Mouse (Mus musculus) hindbrain, postnatal 0 days (tissue): Measurements from ENCODE around the gene Hcrtr1. TPM values are rescaled to one million over a fixed set of nuclear protein-coding genes. Genes with fewer than 3 reads are reported as not detected.

Experiments used
- ATAC-seq: fragments of 200-750 bp; cut with Nextera tagmentation; 2 replicates; pipeline ENCODE4 v1.8.0; 2017; ENCODE audit warnings: mild to moderate bottlenecking, moderate TSS enrichment, moderate library complexity
- DNase-seq: peaks from one replicate; pipeline ENCODE4 v3.0.0-alpha.2; 2015; ENCODE audit warnings: low spot score
- H3K27ac ChIP-seq: fragments of 300-500 bp; sonication (generic); 2 replicates; pipeline ENCODE4 v1.5.1; 2014; ENCODE audit warnings: mild to moderate bottlenecking
- H3K27me3 ChIP-seq: fragments of 300-500 bp; sonication (generic); 2 replicates; pipeline ENCODE4 v1.6.1; 2014; ENCODE audit warnings: low read length, mixed read lengths; ENCODE audit not compliant: insufficient read depth
- H3K36me3 ChIP-seq: fragments of 300-500 bp; sonication (generic); 2 replicates; pipeline ENCODE4 v1.6.1; 2014; ENCODE audit warnings: low read length, mixed read lengths; ENCODE audit not compliant: insufficient read depth
- H3K4me1 ChIP-seq: fragments of 300-500 bp; sonication (generic); 2 replicates; pipeline ENCODE4 v1.6.1; 2014; ENCODE audit warnings: antibody characterized with exemption, low read length, mixed read lengths; ENCODE audit not compliant: insufficient read depth
- H3K4me2 ChIP-seq: fragments of 300-500 bp; sonication (generic); 2 replicates; pipeline ENCODE4 v1.6.1; 2014; ENCODE audit warnings: low read depth, mild to moderate bottlenecking, low read length, moderate library complexity, mixed read lengths
- H3K4me3 ChIP-seq: fragments of 300-500 bp; sonication (generic); 2 replicates; pipeline ENCODE4 v1.5.1; 2014; ENCODE audit warnings: low read length
- H3K9ac ChIP-seq: fragments of 300-500 bp; sonication (generic); replicated peaks from 2 replicates; pipeline ENCODE4 v1.6.1; 2014; ENCODE audit warnings: mild to moderate bottlenecking, low read length, moderate library complexity, mixed read lengths
- H3K9me3 ChIP-seq: fragments of 300-500 bp; sonication (generic); 2 replicates; pipeline ENCODE4 v1.6.1; 2016; ENCODE audit warnings: low read length, mixed read lengths
- CTCF ChIP-seq: IDR thresholded peaks from 2 replicates; pipeline ENCODE4 v1.5.1; 2016; ENCODE audit warnings: antibody characterized with exemption, control low read depth, low read depth
- WGBS: fragments of 180-500 bp; shearing (Covaris S2); extraction: QIAGEN DNeasy Blood & Tissue Kit; methylation state at CpG from one replicate; pipeline ENCODE4 v1.1.7; 2014; 5-methylcytosine and 5-hydroxymethylcytosine counted together
- polyA plus RNA-seq: library from polyadenylated mRNA; unstranded; fragments of >200 nt; fragmentation: Nextera tagmentation; extraction: Ambion mirVana; gene quantifications from 2 replicates; pipeline ENCODE4 v1.2.1, GENCODE M21; 2015
- total RNA-seq: library from RNA; depleted of rRNA; stranded (reverse); fragments of >200 nt; gene quantifications from 2 replicates; pipeline ENCODE4 v1.2.3, GENCODE M21; 2014

The Hcrtr1 gene
- total and polyA plus RNA-seq, 2 experiments from 2014 or later = 12.1 to 24.2 TPM

DNA sequence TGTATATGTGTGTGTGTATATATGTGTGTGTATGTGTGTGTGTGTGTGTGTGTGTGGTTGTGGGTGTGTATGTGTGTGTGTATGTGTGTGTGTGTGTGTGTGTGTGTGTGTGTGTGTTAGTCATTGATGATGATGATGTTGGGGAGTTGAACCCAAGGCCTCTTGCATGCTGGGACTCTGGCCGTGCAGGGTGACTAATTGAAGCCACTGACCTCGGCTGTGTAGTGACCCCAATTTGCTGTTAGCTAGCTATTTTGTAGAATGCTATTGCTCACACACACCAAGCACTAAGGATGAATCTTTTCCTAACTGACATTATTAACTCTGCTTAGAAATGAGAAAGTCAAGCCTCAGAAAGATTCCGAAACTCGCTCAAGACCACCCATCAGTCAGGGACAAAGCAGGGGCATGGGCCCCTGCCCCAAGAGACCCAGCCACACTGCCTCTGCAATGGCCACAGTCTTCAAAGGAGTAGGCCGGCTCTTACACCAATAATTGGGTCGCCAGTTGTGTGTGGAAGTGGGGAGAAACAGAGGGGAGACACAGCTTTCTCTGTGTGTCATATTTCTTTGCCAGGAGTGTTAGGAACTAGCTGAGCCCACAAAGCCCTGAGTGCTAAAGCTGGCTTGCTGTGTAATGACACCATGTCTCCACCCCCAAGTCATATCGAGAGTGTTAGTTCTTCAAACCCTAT lies 41.9 kb upstream of the Hcrtr1 start:
- H3K4me1 ChIP-seq = no peaks in the 10 kb centered on the region
- no peak overlapping the region for H3K9ac ChIP-seq
- WGBS = 73% methylated on average over 7 of the region's 7 CpGs
- H3K27ac ChIP-seq = no peak overlapping the region
- ATAC-seq = no peak
- no peaks in the 10 kb centered on the region for H3K9me3 ChIP-seq
- no peaks in the 10 kb centered on the region for H3K27me3 ChIP-seq
- no peak for DNase-seq
- H3K4me3 ChIP-seq = no peak overlapping the region
- no peaks in the 10 kb centered on the region for H3K36me3 ChIP-seq
- TF ChIP-seq CTCF = no peak
- no peak overlapping the region for H3K4me2 ChIP-seq

DNA sequence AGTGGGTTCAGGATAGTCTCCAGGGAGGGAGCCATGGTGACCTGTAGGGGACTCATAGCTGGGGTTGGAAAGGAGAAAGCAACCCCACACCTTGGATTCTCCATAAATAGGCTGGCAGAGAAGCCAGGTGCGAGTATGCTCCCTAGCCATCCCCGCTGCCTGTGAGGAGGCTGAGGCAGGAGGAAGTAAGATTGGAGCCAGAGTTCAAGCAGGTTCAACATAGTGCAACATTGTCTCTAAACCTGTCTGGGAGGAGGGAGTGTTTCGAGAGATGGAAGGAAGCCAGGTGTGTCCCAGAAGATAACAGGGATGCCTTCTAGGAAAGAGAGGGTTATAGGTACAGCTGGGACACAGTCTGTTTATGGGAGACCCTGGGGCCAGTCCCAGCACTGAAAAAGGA lies 40.7 kb upstream of the Hcrtr1 start:
- Histone ChIP-seq H3K4me2 (no peak overlapping the region), H3K9me3 (no peaks in the 10 kb centered on the region), H3K9ac (no peak overlapping the region), H3K27ac (no peak overlapping the region), H3K4me1 (no peaks in the 10 kb centered on the region), H3K36me3 (no peaks in the 10 kb centered on the region), H3K27me3 (no peaks in the 10 kb centered on the region), H3K4me3 (no peak overlapping the region)
- no peak for ATAC-seq
- no peak for TF ChIP-seq CTCF
- no peak for DNase-seq
- WGBS = 90% methylated on average over 3 of the region's 3 CpGs

DNA sequence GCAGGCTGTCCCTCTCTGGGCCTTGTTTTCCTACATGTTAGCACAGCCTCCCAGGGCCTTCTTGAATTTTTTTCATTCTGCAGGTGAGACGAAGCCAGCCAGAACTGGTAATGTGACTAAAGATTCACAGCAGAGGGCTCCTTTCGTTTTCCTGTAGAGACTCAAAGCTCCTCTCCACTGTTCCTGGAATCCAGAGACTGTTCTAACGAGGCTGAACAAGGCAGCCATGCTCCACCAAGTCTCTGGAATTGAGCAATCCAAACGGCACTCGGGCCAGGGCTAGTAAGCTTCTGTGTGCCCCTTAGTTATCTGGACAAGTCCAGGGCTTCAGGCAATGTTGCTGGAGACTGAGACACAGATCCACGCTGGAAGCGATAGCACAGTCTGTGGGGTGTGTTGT lies 38.4 kb upstream of the Hcrtr1 start:
- H3K4me1 ChIP-seq = no peaks in the 10 kb centered on the region
- H3K27ac ChIP-seq = no peak overlapping the region
- 0 out of 2 replicates have a peak, but pooled peaks cover 9% of the 10 kb centered on the region for H3K27me3 ChIP-seq
- ATAC-seq = no peak
- DNase-seq = no peak
- H3K36me3 ChIP-seq = no peaks in the 10 kb centered on the region
- WGBS = 58% methylated on average over 7 of the region's 7 CpGs
- H3K4me2 ChIP-seq = no peak overlapping the region
- no peak overlapping the region for H3K4me3 ChIP-seq
- H3K9ac ChIP-seq = no peak overlapping the region
- no peak for TF ChIP-seq CTCF
- no peaks in the 10 kb centered on the region for H3K9me3 ChIP-seq

- Histone ChIP-seq H3K36me3 (no peaks in the 10 kb centered on the region), H3K4me1 (no peaks in the 10 kb centered on the region)
Measured at GRCm38 (mm10) chr4:130177087-130177486, 37.9 kb upstream of the Hcrtr1 start.

GRCm38 (mm10) chr4:130176156-130176720 lies 37.1 kb upstream of the Hcrtr1 start:
- H3K4me1 ChIP-seq = no peaks in the 10 kb centered on the region
- no peak overlapping the region for H3K4me2 ChIP-seq
- H3K9me3 ChIP-seq = no peaks in the 10 kb centered on the region
- no peak overlapping the region for H3K4me3 ChIP-seq
- no peak overlapping the region for H3K9ac ChIP-seq
- H3K27ac ChIP-seq = no peak overlapping the region
- no peak for ATAC-seq
- H3K36me3 ChIP-seq = no peaks in the 10 kb centered on the region
- no peak for DNase-seq
- 71% methylated on average over 5 of the region's 5 CpGs for WGBS
- H3K27me3 ChIP-seq = 0 out of 2 replicates have a peak, but pooled peaks cover 9% of the 10 kb centered on the region
- no peak for TF ChIP-seq CTCF

More at GRCm38 (mm10) chr4:130177087-130177486, 37.9 kb upstream of the Hcrtr1 start:
- 73% methylated on average over 4 of the region's 4 CpGs for WGBS
- Histone ChIP-seq H3K27ac (no peak overlapping the region), H3K9ac (no peak overlapping the region), H3K4me2 (no peak overlapping the region), H3K4me3 (no peak overlapping the region), H3K9me3 (no peaks in the 10 kb centered on the region), H3K27me3 (0 out of 2 replicates have a peak, but pooled peaks cover 9% of the 10 kb centered on the region)
- ATAC-seq = no peak
- DNase-seq = no peak
- TF ChIP-seq CTCF = no peak

GRCm38 (mm10) chr4:130175072-130175711 lies 36.0 kb upstream of the Hcrtr1 start, which contains the start of gene Tinagl1:
TSS of gene Tinagl1 (minus strand) at chr4:130175122.
- Histone ChIP-seq H3K9me3 (no peaks in the 10 kb centered on the region), H3K27me3 (0 out of 2 replicates have a peak, but pooled peaks cover 9% of the 10 kb centered on the region), H3K36me3 (no peaks in the 10 kb centered on the region), H3K4me1 (no peaks in the 10 kb centered on the region), H3K27ac (no peak within 1 kb of the TSS), H3K4me2 (peak within 1 kb of the TSS; percentile 46), H3K4me3 (peak within 1 kb of the TSS; percentile 21), H3K9ac (0 out of 2 replicates have a peak within 1 kb of the TSS, but pooled peaks have one; percentile 3)
- no peak for ATAC-seq
- whole genome bisulfite sequencing = 2% methylated on average over 13 of the region's 14 CpGs
- no peak for DNase-seq
- TF ChIP-seq CTCF = no peak
